Mouse (Mus musculus) liver, adult (tissue): ENCODE measurements around the gene Rapgef3.

Experiments used
- GATA4 ChIP-seq: IDR thresholded peaks from 2 replicates; pipeline ENCODE4 v1.6.1; 2014; ENCODE audit warnings: mild to moderate bottlenecking, low read length; ENCODE audit not compliant: insufficient replicate concordance

The Rapgef3 gene

DNA sequence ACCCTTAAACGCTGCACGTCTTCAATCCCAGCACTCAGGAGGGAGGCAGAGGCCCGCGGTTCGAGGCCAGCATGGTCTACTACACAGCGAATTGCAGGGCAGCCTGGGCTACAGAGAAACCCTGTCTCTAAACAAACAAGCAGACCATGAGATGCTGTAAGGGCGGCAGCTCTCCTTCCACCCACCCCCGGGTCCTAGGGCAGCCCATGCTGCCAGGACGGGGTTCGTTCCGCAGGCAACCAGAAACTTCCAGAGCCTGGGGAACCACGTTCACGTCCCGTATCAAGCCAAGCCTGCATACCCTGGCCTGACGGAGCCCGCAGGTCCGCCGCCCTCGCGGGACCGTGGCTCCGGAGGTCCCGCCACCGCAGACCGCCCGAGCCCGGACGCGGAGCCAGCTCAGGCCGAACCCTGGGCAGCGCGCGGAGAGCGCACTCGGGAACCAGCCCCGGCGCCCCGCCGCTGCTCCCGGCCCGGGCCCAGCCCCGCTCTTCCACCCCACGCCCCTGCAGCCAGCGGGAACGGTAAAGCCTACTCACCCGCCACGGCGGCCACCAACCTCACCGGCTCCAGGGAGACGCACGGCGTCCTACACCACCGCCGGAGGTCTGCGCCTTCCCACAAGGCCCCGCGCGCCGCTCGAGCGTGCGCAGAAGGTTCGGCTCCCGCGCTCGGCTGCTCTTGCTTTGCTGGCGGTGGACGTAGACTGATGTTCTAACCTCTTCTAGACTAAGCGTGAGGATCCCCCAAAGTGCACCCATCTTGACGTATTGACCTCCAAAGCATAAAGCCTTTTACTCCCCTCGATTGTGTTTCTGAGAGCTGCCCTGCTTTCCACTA lies 62.3 kb downstream of the Rapgef3 start, which contains the start of gene Rpap3:
Rpap3 (minus strand) TSS at position 615 of the 840 bp plus-strand sequence.
- TF ChIP-seq GATA4, result no peak

DNA sequence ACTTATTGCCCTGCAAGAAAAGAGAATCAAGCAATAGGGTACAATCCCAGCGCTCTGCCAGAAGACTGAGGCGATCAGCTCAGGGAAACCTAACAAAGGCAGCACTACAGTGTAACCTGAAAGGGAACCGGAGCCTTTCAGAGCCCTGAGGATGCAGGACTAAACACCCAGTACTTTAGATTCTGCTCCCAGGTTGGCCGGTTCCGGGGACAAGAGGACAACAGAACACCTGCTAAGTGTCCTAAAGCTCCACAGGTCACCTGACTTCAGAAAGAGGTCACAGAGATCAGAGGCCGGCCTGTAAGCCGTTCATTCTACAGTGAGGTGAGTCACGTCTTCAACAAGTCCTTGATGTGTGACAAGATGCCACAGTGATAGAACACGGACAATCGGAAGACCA lies 71.2 kb downstream of the Rapgef3 start:
- no peak for TF ChIP-seq GATA4
